Mouse (Mus musculus) heart, postnatal 0 days (tissue): ENCODE data around the gene Ccdc42. TPM values are rescaled to one million over a fixed set of nuclear protein-coding genes. Genes with fewer than 3 reads are reported as not detected.

ENCODE experiments used
- ATAC-seq: fragments of 200-750 bp; cut with Nextera tagmentation; 2 replicates; pipeline ENCODE4 v1.8.0; 2017; ENCODE audit warnings: low read depth, moderate number of reproducible peaks, moderate library complexity; ENCODE audit not compliant: insufficient read depth
- DNase-seq: peaks from one replicate; pipeline ENCODE4 v3.0.0-alpha.2; 2016; ENCODE audit warnings: low spot score
- H3K27ac ChIP-seq: fragments of 300-500 bp; sonication (generic); 2 replicates; pipeline ENCODE4 v1.5.1; 2014; ENCODE audit warnings: low read depth, mild to moderate bottlenecking
- H3K27me3 ChIP-seq: fragments of 300-500 bp; sonication (generic); 2 replicates; pipeline ENCODE4 v1.6.1; 2014; ENCODE audit warnings: low read length, mixed read lengths; ENCODE audit not compliant: control insufficient read depth, insufficient read depth
- H3K36me3 ChIP-seq: fragments of 300-500 bp; sonication (generic); replicated peaks from 2 replicates; pipeline ENCODE4 v1.6.1; 2014; ENCODE audit warnings: low read length, mixed read lengths; ENCODE audit not compliant: control insufficient read depth, insufficient read depth
- H3K4me1 ChIP-seq: fragments of 300-500 bp; sonication (generic); 2 replicates; pipeline ENCODE4 v1.6.1; 2014; ENCODE audit warnings: antibody characterized with exemption; ENCODE audit not compliant: control insufficient read depth, insufficient read depth
- H3K4me2 ChIP-seq: fragments of 300-500 bp; sonication (generic); 2 replicates; pipeline ENCODE4 v1.6.1; 2014; ENCODE audit warnings: low read depth, mild to moderate bottlenecking, low read length, moderate library complexity
- H3K4me3 ChIP-seq: fragments of 300-500 bp; sonication (generic); 2 replicates; pipeline ENCODE4 v1.5.1; 2014; ENCODE audit warnings: low read depth, low read length
- H3K9ac ChIP-seq: fragments of 300-500 bp; sonication (generic); replicated peaks from 2 replicates; pipeline ENCODE4 v1.6.1; 2014; ENCODE audit warnings: low read depth, low read length, mixed read lengths
- H3K9me3 ChIP-seq: fragments of 300-500 bp; sonication (generic); replicated peaks from 2 replicates; pipeline ENCODE4 v1.6.1; 2016; ENCODE audit warnings: low read length; ENCODE audit not compliant: control insufficient read depth
- CTCF ChIP-seq: IDR thresholded peaks from 2 replicates; pipeline ENCODE4 v1.5.1; 2016; ENCODE audit warnings: antibody characterized with exemption, control low read depth, low read depth
- EP300 ChIP-seq: IDR thresholded peaks from 2 replicates; pipeline ENCODE4 v1.6.1; 2016; ENCODE audit warnings: antibody characterized with exemption, low read depth
- WGBS: fragments of 180-500 bp; shearing (Covaris S2); extraction: QIAGEN DNeasy Blood & Tissue Kit; methylation state at CpG from one replicate; pipeline ENCODE4 v1.1.7; 2014; 5-methylcytosine and 5-hydroxymethylcytosine counted together
- polyA plus RNA-seq: library from polyadenylated mRNA; unstranded; fragments of >200 nt; fragmentation: Nextera tagmentation; extraction: Ambion mirVana; gene quantifications from 2 replicates; pipeline ENCODE4 v1.2.1, GENCODE M21; 2015
- total RNA-seq: library from RNA; depleted of rRNA; stranded (reverse); fragments of >200 nt; gene quantifications from 2 replicates; pipeline ENCODE4 v1.2.3, GENCODE M21; 2014; ENCODE audit warnings: low replicate concordance; rRNA removed

Gene Ccdc42
- total and polyA plus RNA-seq, 2 experiments from 2014 or later = 0.55 to 1.4 TPM

DNA sequence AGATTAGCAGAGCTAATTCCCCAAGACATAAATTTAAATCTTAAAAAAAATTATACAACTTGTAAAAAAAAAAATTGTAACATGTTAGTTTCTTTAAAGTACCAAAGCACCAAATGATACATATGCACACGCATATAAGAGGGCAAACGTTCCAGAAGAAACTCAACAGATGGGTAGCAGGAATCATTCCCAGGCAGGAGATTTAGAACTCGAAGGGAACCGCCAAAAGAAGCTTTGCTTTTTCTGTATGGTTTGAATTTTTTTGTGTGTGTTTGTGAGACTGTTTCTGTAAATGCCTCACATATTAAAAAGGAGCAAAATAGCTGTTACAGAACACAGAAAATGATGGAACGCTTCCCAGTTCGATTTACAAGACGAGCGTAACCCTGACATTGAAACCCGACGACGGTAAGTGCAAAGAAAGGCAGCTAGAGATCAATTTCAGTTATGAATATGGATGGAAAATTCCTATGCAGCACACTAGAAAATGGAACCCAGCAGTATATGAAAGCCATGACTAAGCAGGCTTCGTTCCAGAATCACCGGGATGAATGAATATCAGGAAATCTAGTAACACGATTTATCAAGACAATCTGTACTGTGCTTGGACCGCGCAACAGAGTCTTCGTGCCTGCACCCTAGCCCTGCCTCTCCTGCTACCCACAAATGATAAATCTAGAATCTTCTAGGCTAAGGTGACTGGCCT lies 44.9 kb downstream of the Ccdc42 start:
- WGBS = 84% methylated on average over 17 of the region's 17 CpGs
- ATAC-seq (no peak), DNase-seq (no peak)
- no peak for TF ChIP-seq EP300
- TF ChIP-seq CTCF = no peak
- H3K4me1 ChIP-seq = peaks cover 11% of the 10 kb centered on the region; the same call in 1 of the 2 replicates
- no peak overlapping the region for H3K4me3 ChIP-seq
- no peaks in the 10 kb centered on the region for H3K27me3 ChIP-seq
- H3K36me3 ChIP-seq = no peaks in the 10 kb centered on the region
- no peaks in the 10 kb centered on the region for H3K9me3 ChIP-seq
- H3K27ac ChIP-seq = no peak overlapping the region
- no peak overlapping the region for H3K4me2 ChIP-seq
- no peak overlapping the region for H3K9ac ChIP-seq

DNA sequence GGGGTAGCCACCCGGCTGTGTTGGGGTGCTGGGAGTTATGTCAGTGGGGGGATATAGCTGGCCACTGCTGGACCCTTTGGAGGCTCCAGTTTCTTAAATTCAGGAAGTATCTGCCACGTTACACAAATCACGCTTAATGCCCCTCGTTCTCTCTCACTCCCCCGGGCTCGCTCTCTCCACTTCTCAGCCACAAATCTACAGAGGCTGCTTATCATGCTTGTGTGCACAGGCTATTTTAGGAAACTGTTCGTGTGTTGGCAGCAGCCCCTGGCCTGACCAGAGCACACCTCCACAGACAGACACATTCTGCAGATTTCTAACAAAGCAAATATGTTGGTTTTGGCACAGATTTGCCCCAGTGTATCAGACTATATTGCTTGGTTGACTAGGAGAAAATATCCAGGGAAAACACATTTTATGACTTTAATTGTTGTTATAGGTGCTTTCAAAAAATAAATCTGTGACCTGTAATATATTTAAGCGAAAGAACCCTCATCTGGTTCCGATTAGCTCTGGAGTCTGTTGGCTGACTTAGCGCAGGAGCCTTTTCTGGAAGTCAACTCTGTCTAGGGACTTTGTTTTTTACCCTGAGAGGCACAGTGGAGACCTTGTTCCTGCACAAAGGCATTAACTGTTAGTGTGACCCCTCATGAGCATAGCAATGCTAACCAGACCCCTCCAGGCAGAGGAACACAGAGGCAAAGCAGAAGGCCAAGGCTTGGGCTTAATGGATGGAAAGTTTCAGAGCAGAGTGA lies 51.2 kb downstream of the Ccdc42 start:
- Histone ChIP-seq H3K9ac (peak overlapping the region; percentile 53), H3K4me1 (peaks cover 35% of the 10 kb centered on the region), H3K4me3 (no peak overlapping the region; the same call in 1 of the 2 replicates), H3K27me3 (no peaks in the 10 kb centered on the region), H3K9me3 (no peaks in the 10 kb centered on the region), H3K27ac (peak overlapping the region; percentile 99), H3K4me2 (peak overlapping the region; percentile 53), H3K36me3 (no peaks in the 10 kb centered on the region)
- ATAC-seq (peak; percentile 95), DNase-seq (peak; percentile 75)
- TF ChIP-seq CTCF (no peak), EP300 (peak; percentile 45; the same call in 1 of the 2 replicates)
- WGBS = 8% methylated on average over 10 of the region's 10 CpGs

DNA sequence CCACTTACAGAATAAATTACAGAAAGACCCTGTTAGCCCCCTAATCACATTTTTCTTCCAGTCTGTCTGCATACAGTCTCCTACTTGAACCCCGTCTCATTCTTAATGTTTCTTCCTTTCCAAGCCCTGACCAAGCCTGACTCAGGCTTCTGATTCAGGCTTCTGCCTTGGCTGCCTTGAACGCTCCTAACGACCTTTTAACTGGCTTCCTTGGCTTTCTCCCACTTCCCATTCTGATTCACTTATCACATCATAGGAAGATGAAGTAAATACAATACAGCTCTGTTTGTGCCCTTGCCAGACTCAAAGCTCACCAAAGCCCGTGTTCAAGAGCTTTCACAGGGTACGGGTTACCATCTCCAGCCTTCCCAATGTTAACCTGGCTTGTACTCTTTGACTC lies 54.5 kb downstream of the Ccdc42 start:
- no peaks in the 10 kb centered on the region for H3K27me3 ChIP-seq
- no peak for DNase-seq
- no peak for ATAC-seq
- H3K4me1 ChIP-seq = peaks cover 25% of the 10 kb centered on the region
- no peak overlapping the region for H3K4me3 ChIP-seq
- no peak overlapping the region for H3K4me2 ChIP-seq
- WGBS = 67% methylated on average over 5 of the region's 5 CpGs
- no peaks in the 10 kb centered on the region for H3K36me3 ChIP-seq
- no peak for TF ChIP-seq EP300
- no peak for TF ChIP-seq CTCF
- H3K9me3 ChIP-seq = no peaks in the 10 kb centered on the region
- H3K9ac ChIP-seq = no peak overlapping the region
- H3K27ac ChIP-seq = no peak overlapping the region

DNA sequence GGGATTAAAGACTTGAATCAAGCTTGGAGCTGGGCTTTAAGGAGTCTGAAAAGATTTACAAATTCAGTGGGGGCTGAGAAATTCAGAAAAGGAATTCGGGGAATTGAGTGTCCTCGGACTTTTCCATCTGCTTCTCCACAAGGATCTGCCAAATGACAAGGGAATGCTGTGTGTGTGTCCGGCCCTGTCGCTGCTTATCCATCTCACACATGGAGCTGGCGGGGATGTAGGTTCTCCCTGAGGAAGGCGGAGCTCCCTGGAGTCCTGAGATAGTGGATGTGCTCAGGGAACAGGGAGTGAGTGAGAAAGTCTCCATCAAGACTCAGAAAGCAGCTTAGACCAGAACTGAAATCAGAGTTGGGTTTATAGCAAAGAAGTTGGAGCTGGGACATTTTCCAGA lies 58.0 kb downstream of the Ccdc42 start:
- Histone ChIP-seq H3K4me3 (no peak overlapping the region), H3K27ac (no peak overlapping the region), H3K9me3 (no peaks in the 10 kb centered on the region), H3K36me3 (no peaks in the 10 kb centered on the region), H3K4me2 (no peak overlapping the region), H3K9ac (no peak overlapping the region), H3K4me1 (peaks cover under 1% of the 10 kb centered on the region; the same call in 1 of the 2 replicates), H3K27me3 (no peaks in the 10 kb centered on the region)
- TF ChIP-seq CTCF (no peak), EP300 (no peak)
- 35% methylated on average over 6 of the region's 6 CpGs for WGBS
- DNase-seq (no peak), ATAC-seq (no peak; the same call in 1 of the 2 replicates)

Other genes with a start within 250 kb of the Ccdc42 start
- gene Ntn1, start 186.2 kb upstream of the Ccdc42 start, total RNA-seq = 117 and 136 TPM in 2 replicates
- 21.3 and 24.8 TPM in 2 replicates for gene Ntn1, start 186.2 kb upstream of the Ccdc42 start, polyA plus RNA-seq
- 1.5 and 2.0 TPM in 2 replicates for gene Pik3r5, start 154.9 kb upstream of the Ccdc42 start, total RNA-seq
- gene Pik3r5, start 154.9 kb upstream of the Ccdc42 start, polyA plus RNA-seq = 0.82 and 0.84 TPM in 2 replicates
- 5.4 and 8.8 TPM in 2 replicates for gene Pik3r6, start 84.0 kb upstream of the Ccdc42 start, total RNA-seq
- 4.7 and 5.0 TPM in 2 replicates for gene Pik3r6, start 84.0 kb upstream of the Ccdc42 start, polyA plus RNA-seq
- 0.08 TPM in 1 of 2 replicates, not detected in the other for gene Mfsd6l, start 30.8 kb upstream of the Ccdc42 start, total RNA-seq
- 0.08 and 0.27 TPM in 2 replicates for gene Mfsd6l, start 30.8 kb upstream of the Ccdc42 start, polyA plus RNA-seq
- 82.8 and 150 TPM in 2 replicates for gene Myh10, start 104.5 kb downstream of the Ccdc42 start, total RNA-seq
- 34.9 and 39.5 TPM in 2 replicates for gene Myh10, start 104.5 kb downstream of the Ccdc42 start, polyA plus RNA-seq